Mouse (Mus musculus) E14TG2a.4 (cell line): ENCODE results near the gene Emsy.

ENCODE experiments used
- H3K27me3 ChIP-seq: 2 replicates; pipeline ENCODE4 v1.6.1; 2014; ENCODE audit warnings: low read length, control low read depth; ENCODE audit not compliant: insufficient read depth
- H3K36me3 ChIP-seq: 2 replicates; pipeline ENCODE4 v1.6.1; 2014; ENCODE audit warnings: low read length, control low read depth; ENCODE audit not compliant: insufficient read depth
- H3K4me1 ChIP-seq: replicated peaks from 2 replicates; pipeline ENCODE4 v1.6.1; 2014; ENCODE audit warnings: low read depth, low read length, control low read depth
- H3K4me3 ChIP-seq: replicated peaks from 2 replicates; pipeline ENCODE4 v1.5.1; 2014; ENCODE audit warnings: mild to moderate bottlenecking, low read length
- H3K9me3 ChIP-seq: 2 replicates; pipeline ENCODE4 v1.6.1; 2014; ENCODE audit warnings: low read length, control low read depth
- CTCF ChIP-seq: conservative IDR thresholded peaks from 2 replicates; pipeline ENCODE4 v1.5.1; 2014; ENCODE audit warnings: low read length
- NANOG ChIP-seq: IDR thresholded peaks from 2 replicates; pipeline ENCODE4 v1.6.1; 2014; ENCODE audit warnings: borderline replicate concordance, low read length, mixed read lengths
- POU5F1 ChIP-seq: IDR thresholded peaks from 2 replicates; pipeline ENCODE4 v1.6.1; 2014; ENCODE audit warnings: low read length, borderline replicate concordance

Emsy gene

DNA sequence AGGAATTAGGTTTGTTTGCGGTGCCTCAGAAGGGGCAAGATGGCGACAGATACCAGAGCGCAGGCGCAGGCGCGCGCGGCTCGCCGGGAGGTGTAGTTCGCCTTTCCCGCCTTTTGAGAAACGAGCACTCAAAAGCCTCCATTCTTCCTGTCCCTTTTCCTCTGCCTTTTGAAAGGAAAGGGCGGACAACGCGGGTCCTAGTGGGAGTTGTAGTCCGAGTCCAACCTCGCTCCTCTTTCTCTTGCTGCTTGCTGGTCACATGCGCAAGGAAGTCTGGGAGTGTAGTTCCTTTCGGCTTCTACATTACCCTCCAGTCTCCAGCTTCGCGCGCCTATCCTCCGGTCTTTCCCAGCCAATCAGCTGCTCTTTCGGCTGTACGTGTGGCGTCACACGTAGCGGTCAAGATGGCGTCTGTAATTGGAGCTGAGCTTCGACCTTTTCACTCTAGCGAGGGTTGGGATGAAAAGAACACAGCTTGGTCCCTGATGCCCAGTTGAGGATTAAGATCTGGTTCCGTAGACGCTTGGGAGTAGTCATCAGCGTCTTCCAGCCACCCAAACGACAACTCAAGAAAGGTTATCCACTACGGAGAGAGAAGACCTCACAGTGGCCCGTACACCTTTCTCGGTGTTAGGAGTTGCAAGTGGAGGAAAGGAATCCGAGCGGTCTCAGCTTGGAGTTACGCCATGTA is at the start of gene Emsy:
TSS of gene Emsy (minus strand) at position 253 of the 691 bp plus-strand sequence.
- TF ChIP-seq NANOG = no peak
- no peak for TF ChIP-seq POU5F1
- TF ChIP-seq CTCF = no peak

DNA sequence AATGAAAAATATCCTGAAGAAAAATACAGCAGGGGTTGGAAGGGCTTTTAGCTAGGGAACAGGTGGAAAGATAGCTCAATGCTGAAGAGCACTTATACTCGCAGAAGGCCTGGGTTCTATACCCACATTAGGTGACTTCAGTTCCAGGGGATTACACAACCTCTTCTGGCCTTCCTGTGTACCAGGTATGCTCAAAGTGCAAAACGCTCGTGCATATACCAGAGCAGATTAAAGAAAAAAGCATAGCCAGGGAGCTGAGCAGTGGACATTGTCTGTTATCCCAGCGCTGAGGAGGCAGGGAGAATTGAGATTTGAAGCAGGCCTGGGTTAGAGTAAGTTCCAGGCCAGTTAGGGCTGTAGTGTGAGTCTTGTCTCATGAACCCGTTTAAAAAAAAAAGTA is 47.7 kb upstream of the Emsy start:
- peaks cover 27% of the 10 kb centered on the region for H3K4me1 ChIP-seq
- peak overlapping the region; percentile 97 for H3K4me3 ChIP-seq
- H3K36me3 ChIP-seq = peaks cover 15% of the 10 kb centered on the region; the same call in 1 of the 2 replicates
- no peak for TF ChIP-seq NANOG
- no peak for TF ChIP-seq POU5F1
- no peak for TF ChIP-seq CTCF
- H3K9me3 ChIP-seq = no peaks in the 10 kb centered on the region
- H3K27me3 ChIP-seq = no peaks in the 10 kb centered on the region

More for the DNA sequence above, at the start of gene Emsy:
- Histone ChIP-seq H3K36me3 (peaks cover 51% of the 10 kb centered on the region), H3K9me3 (no peaks in the 10 kb centered on the region), H3K4me3 (peak within 1 kb of the TSS; percentile 100), H3K4me1 (peaks cover 24% of the 10 kb centered on the region), H3K27me3 (no peaks in the 10 kb centered on the region)

DNA sequence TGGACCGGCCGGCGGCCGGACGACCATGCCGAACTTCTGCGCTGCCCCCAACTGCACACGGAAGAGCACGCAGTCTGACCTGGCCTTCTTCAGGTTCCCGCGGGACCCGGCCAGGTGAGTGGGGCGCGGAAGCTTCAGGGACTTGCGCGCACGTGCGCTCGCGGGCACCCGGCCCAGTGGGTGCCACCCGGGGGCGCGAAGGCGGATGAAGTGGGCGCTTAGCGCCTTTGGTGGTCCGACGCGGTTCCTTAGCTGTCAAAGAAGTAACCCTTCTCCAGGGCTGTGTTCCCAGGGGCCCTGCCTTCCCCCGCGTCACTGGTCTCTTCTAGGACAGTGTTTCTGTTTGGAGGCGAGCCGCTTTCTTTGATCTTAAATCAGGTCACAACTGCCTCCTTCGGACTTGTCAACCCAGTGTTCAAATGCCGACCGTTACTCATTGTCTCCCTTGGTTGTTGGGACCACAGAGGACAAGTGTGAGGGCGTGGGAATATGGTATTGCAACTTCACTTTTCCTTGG is 46.8 kb upstream of the Emsy start:
- Histone ChIP-seq H3K4me3 (peak overlapping the region; percentile 97), H3K4me1 (peaks cover 27% of the 10 kb centered on the region), H3K27me3 (no peaks in the 10 kb centered on the region), H3K36me3 (peaks cover 9% of the 10 kb centered on the region; the same call in 1 of the 2 replicates), H3K9me3 (no peaks in the 10 kb centered on the region)
- no peak for TF ChIP-seq POU5F1

DNA sequence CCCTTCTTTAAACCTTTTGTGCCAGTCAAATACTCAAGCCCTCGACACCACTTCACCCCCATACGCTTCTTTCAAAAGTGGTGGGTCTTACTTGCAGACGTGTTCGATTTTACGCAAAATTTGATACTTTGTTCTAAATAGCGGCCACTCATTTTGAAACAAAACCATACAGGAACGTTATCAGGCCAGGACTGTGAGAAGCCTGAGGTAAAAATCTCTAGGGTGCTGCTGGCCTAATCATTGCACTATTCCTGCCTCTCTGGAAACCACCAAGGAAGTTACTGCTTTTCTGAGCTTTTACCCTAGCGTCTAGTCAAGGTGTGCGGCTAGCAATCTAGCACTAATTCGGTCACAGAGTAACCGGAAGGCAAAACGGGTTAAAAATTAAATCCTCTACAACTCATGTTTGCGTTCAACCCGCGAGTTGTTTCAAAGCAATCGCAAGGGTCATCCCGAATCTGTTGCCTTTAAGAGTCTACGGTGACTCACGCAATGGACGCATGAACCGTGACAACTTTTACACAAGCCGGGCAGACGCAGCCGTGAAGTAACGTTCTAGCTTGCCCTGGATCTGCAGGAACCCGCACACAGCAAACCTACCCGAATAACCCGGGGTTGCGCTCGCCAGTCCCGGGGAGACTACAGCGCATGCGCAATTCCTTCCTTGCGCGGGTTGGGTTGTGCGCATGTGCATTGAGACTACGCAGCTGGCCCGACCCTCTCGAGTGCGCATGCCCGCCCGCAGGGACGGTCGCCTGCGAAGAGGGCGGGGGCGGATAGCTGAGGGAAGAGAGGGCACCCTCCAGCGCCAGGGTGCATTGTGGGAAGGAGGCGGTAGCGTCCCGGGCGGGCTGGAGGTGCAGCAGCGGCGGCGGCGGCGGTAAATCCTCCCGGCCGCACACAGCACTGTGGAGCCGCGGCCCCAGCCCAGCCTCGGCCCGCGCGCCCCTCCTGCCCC is 46.0 kb upstream of the Emsy start, which contains the start of gene Thap12:
TSS of gene Thap12 (plus strand) at position 821 of the 958 bp plus-strand sequence.
- H3K4me3 ChIP-seq = peak within 1 kb of the TSS; percentile 97
- no peaks in the 10 kb centered on the region for H3K27me3 ChIP-seq
- H3K36me3 ChIP-seq = peaks cover 9% of the 10 kb centered on the region; the same call in 1 of the 2 replicates
- H3K9me3 ChIP-seq = no peaks in the 10 kb centered on the region
- H3K4me1 ChIP-seq = peaks cover 27% of the 10 kb centered on the region
- TF ChIP-seq CTCF (no peak), POU5F1 (no peak), NANOG (no peak)

DNA sequence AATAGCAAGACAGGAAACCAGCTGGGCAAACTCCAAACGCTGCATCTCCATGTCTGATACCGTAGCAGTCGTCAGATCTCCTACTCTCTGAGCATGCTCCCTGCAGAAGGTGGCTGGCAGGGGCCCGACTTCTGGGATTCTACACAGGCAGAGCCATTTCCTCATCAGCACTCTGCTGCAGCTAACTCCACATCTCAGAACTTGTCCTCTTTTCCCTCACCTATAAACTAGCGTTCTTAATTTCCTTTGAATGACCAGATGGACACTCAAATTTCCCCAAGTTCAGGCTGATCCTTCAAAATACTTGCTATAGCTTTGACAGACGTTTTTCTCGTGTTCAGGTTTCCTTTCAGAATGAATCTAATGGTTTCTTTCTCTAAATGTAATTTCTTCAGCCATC is 45.2 kb upstream of the Emsy start:
- Histone ChIP-seq H3K9me3 (no peaks in the 10 kb centered on the region), H3K36me3 (peaks cover 9% of the 10 kb centered on the region; the same call in 1 of the 2 replicates), H3K27me3 (no peaks in the 10 kb centered on the region), H3K4me3 (peak overlapping the region; percentile 97), H3K4me1 (peaks cover 27% of the 10 kb centered on the region)
- TF ChIP-seq POU5F1 = no peak
- no peak for TF ChIP-seq NANOG
- TF ChIP-seq CTCF = no peak

DNA sequence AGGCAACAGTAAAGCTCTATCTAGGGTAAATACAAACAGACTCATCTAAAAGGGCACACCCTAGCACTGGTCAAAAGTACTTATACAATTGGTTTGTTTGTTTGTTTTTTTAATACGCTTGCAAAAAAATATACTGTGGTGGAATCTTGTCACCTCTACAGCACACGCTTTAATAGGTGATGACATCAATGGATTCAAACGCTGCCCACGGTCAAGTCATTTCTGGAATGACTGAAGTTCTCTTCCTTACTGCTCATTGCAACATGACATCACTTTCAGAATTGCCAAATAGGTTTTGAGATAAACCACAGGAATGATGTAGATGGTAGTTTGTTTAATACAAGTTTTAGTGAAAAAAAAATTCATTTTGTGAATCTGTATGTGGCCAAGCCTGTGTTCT is 42.0 kb upstream of the Emsy start:
- Histone ChIP-seq H3K9me3 (no peaks in the 10 kb centered on the region), H3K36me3 (peaks cover 9% of the 10 kb centered on the region; the same call in 1 of the 2 replicates), H3K4me1 (peaks cover 8% of the 10 kb centered on the region), H3K4me3 (no peak overlapping the region), H3K27me3 (no peaks in the 10 kb centered on the region)
- TF ChIP-seq NANOG = no peak
- TF ChIP-seq CTCF = no peak
- TF ChIP-seq POU5F1 = no peak

DNA sequence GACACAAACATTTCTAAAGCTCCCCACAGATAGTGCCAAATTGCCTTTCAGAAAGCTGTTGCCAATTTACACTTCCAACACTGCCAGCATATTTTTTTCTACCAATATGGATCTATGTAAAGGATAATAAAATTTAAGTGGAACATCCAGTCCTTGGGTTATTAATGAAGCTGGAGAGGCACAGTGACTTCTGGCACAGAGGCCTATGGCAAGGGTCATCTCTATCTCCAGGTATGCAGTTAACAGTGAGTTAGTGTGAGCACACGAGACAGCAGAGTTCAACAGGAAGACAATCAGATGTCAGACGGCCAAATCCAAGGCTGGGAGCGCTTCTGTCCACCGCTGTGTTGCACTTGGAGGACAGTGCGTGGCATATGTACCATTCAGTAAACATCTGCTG is 41.5 kb upstream of the Emsy start:
- H3K27me3 ChIP-seq = no peaks in the 10 kb centered on the region
- TF ChIP-seq NANOG (no peak), POU5F1 (no peak), CTCF (no peak)
- H3K4me1 ChIP-seq = peaks cover 11% of the 10 kb centered on the region
- peaks cover 9% of the 10 kb centered on the region; the same call in 1 of the 2 replicates for H3K36me3 ChIP-seq
- no peak overlapping the region for H3K4me3 ChIP-seq
- H3K9me3 ChIP-seq = no peaks in the 10 kb centered on the region

DNA sequence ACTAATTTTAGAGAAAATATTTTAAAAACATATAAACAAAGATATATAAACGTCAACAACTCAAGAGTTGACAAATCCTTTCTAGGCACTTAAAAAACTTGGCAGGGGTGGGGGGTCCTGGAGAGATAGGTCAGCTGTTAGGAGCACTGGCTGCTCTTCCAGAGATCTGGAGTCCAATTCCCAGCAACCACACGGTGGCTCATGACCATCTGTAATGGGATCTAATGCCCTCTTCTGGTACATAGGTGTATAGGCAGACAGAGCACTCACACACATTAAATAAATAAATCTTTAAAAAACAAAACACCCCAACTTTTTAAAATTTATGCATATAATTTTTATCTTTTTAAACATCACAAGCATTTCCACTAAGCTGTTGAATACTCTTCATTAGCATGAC is 40.9 kb upstream of the Emsy start:
- peaks cover 9% of the 10 kb centered on the region; the same call in 1 of the 2 replicates for H3K36me3 ChIP-seq
- no peaks in the 10 kb centered on the region for H3K9me3 ChIP-seq
- H3K4me1 ChIP-seq = peaks cover 16% of the 10 kb centered on the region
- TF ChIP-seq CTCF (peak; percentile 57), POU5F1 (no peak)
- no peak overlapping the region for H3K4me3 ChIP-seq
- H3K27me3 ChIP-seq = no peaks in the 10 kb centered on the region
